Mouse (Mus musculus): ENCODE results near the gene Myo1f. TPM values are rescaled to one million over a fixed set of nuclear protein-coding genes. Genes with fewer than 3 reads are reported as not detected.

Gene Myo1f
- polyA plus RNA-seq, 1 experiment = 5.0 TPM

Other genes starting within 250 kb of the Myo1f start
- gene Zfp81, start 196.8 kb upstream of the Myo1f start, polyA plus RNA-seq (2012; ENCODE audit: insufficient read depth, insufficient read length, missing spikeins) = 2.2 and 3.8 TPM in 2 replicates
- gene Zfp101, start 161.1 kb upstream of the Myo1f start, polyA plus RNA-seq (2012; ENCODE audit: insufficient read depth, insufficient read length, missing spikeins) = 3.6 and 5.3 TPM in 2 replicates
- not detected in 2 replicates for gene Actl9, start 122.8 kb upstream of the Myo1f start, polyA plus RNA-seq (2012; ENCODE audit: insufficient read depth, insufficient read length, missing spikeins)
- 4.9 and 11.8 TPM in 2 replicates for gene Adamts10, start 31.5 kb upstream of the Myo1f start, polyA plus RNA-seq (2012; ENCODE audit: insufficient read depth, insufficient read length, missing spikeins)
- gene Zfp414, start 73.4 kb downstream of the Myo1f start, polyA plus RNA-seq (2012; ENCODE audit: insufficient read depth, insufficient read length, missing spikeins) = 13.6 and 15.9 TPM in 2 replicates
- gene Pram1, start 82.3 kb downstream of the Myo1f start, polyA plus RNA-seq (2012; ENCODE audit: insufficient read depth, insufficient read length, missing spikeins) = 0.59 TPM in 1 of 2 replicates, not detected in the other
- gene Hnrnpm, start 131.2 kb downstream of the Myo1f start, polyA plus RNA-seq (2012; ENCODE audit: insufficient read depth, insufficient read length, missing spikeins) = 130 and 183 TPM in 2 replicates
- gene March2, start 163.0 kb downstream of the Myo1f start, polyA plus RNA-seq (2012; ENCODE audit: insufficient read depth, insufficient read length, missing spikeins) = 132 and 147 TPM in 2 replicates
- gene Rab11b, start 204.8 kb downstream of the Myo1f start, polyA plus RNA-seq (2012; ENCODE audit: insufficient read depth, insufficient read length, missing spikeins) = 73.4 and 85.4 TPM in 2 replicates
- 243 and 355 TPM in 2 replicates for gene Angptl4, start 226.1 kb downstream of the Myo1f start, polyA plus RNA-seq (2012; ENCODE audit: insufficient read depth, insufficient read length, missing spikeins)

All from brown adipose tissue, adult 24 weeks (tissue).